Mouse (Mus musculus) forebrain, embryonic 12.5 days (tissue): ENCODE data around the gene Zzz3. TPM values are rescaled to one million over a fixed set of nuclear protein-coding genes. Genes with fewer than 3 reads are reported as not detected.

Experiments
- ATAC-seq: fragments of 200-750 bp; cut with Nextera tagmentation; 2 replicates; pipeline ENCODE4 v1.8.0; 2017; ENCODE audit warnings: moderate TSS enrichment; ENCODE audit not compliant: low FRiP score
- H3K27ac ChIP-seq: fragments of 300-500 bp; sonication (generic); 2 replicates; pipeline ENCODE4 v1.5.1; 2016; ENCODE audit warnings: mild to moderate bottlenecking
- H3K27me3 ChIP-seq: fragments of 300-500 bp; sonication (generic); 2 replicates; pipeline ENCODE4 v1.6.1; 2016; ENCODE audit warnings: mild to moderate bottlenecking
- H3K36me3 ChIP-seq: fragments of 300-500 bp; sonication (generic); replicated peaks from 2 replicates; pipeline ENCODE4 v1.6.1; 2016; ENCODE audit warnings: mild to moderate bottlenecking
- H3K4me1 ChIP-seq: fragments of 300-500 bp; sonication (generic); 2 replicates; pipeline ENCODE4 v1.6.1; 2016
- H3K4me2 ChIP-seq: fragments of 300-500 bp; sonication (generic); 2 replicates; pipeline ENCODE4 v1.6.1; 2016; ENCODE audit warnings: mild to moderate bottlenecking, moderate library complexity
- H3K4me3 ChIP-seq: fragments of 300-500 bp; sonication (generic); replicated peaks from 2 replicates; pipeline ENCODE4 v1.5.1; 2016; ENCODE audit warnings: mild to moderate bottlenecking
- H3K9ac ChIP-seq: fragments of 300-500 bp; sonication (generic); 2 replicates; pipeline ENCODE4 v1.6.1; 2016; ENCODE audit warnings: mild to moderate bottlenecking
- H3K9me3 ChIP-seq: fragments of 300-500 bp; sonication (generic); 2 replicates; pipeline ENCODE4 v1.6.1; 2016
- WGBS: fragments of 180-500 bp; shearing (Covaris S2); methylation state at CpG from one replicate; pipeline ENCODE4 v1.1.7; 2016; 5-methylcytosine and 5-hydroxymethylcytosine counted together
- polyA plus RNA-seq: library from polyadenylated mRNA; unstranded; fragments of >200 nt; fragmentation: Nextera tagmentation; extraction: Ambion mirVana; gene quantifications from 2 replicates; pipeline ENCODE4 v1.2.1, GENCODE M21; 2016

Zzz3 gene
- polyA plus RNA-seq, 1 experiment from 2014 or later, result 51.7 TPM

- Histone ChIP-seq H3K27me3 (no peaks in the 10 kb centered on the region), H3K9ac (no peak overlapping the region), H3K9me3 (no peaks in the 10 kb centered on the region), H3K4me3 (no peak overlapping the region), H3K4me2 (no peak overlapping the region), H3K27ac (no peak overlapping the region), H3K36me3 (peaks cover 50% of the 10 kb centered on the region), H3K4me1 (peaks cover 3% of the 10 kb centered on the region; the same call in 1 of the 2 replicates)
- 88% methylated on average over 7 of the region's 7 CpGs for WGBS
- ATAC-seq, result no peak
These were observed 36.1 kb upstream of the Zzz3 start for GRCm38 (mm10) chr3:152359151-152359550.

- Histone ChIP-seq H3K4me1 (no peaks in the 10 kb centered on the region), H3K4me3 (no peak overlapping the region), H3K9me3 (no peaks in the 10 kb centered on the region), H3K36me3 (peaks cover 83% of the 10 kb centered on the region), H3K9ac (no peak overlapping the region), H3K27ac (no peak overlapping the region), H3K27me3 (no peaks in the 10 kb centered on the region), H3K4me2 (no peak overlapping the region)
- ATAC-seq, result no peak
- 92% methylated on average over 2 of the region's 2 CpGs for WGBS
These were observed 31.1 kb upstream of the Zzz3 start for GRCm38 (mm10) chr3:152364181-152364580.

- Histone ChIP-seq H3K9me3 (no peaks in the 10 kb centered on the region), H3K4me2 (no peak overlapping the region), H3K27me3 (no peaks in the 10 kb centered on the region), H3K36me3 (peaks cover 72% of the 10 kb centered on the region), H3K4me3 (no peak overlapping the region), H3K27ac (no peak overlapping the region), H3K4me1 (no peaks in the 10 kb centered on the region), H3K9ac (no peak overlapping the region)
- ATAC-seq, result no peak
- 92% methylated on average over 4 of the region's 4 CpGs for WGBS
These were observed 19.2 kb upstream of the Zzz3 start for GRCm38 (mm10) chr3:152376063-152376462.

- Histone ChIP-seq H3K36me3 (peaks cover 61% of the 10 kb centered on the region), H3K27me3 (no peaks in the 10 kb centered on the region), H3K4me2 (no peak overlapping the region), H3K4me3 (no peak overlapping the region), H3K27ac (no peak overlapping the region), H3K4me1 (no peaks in the 10 kb centered on the region), H3K9me3 (no peaks in the 10 kb centered on the region), H3K9ac (no peak overlapping the region)
- ATAC-seq, result no peak
- WGBS, result 79% methylated on average over 11 of the region's 11 CpGs
These were observed 11.2 kb upstream of the Zzz3 start for GRCm38 (mm10) chr3:152384106-152384505.

- peaks cover 25% of the 10 kb centered on the region for H3K4me1 ChIP-seq
- no peaks in the 10 kb centered on the region for H3K9me3 ChIP-seq
- H3K36me3 ChIP-seq, result 0 out of 2 replicates have a peak, but pooled peaks cover 7% of the 10 kb centered on the region
- no peaks in the 10 kb centered on the region for H3K27me3 ChIP-seq
- peak; percentile 90 for ATAC-seq
- peak overlapping the region; percentile 99 for H3K27ac ChIP-seq
- WGBS, result 0% methylated on average over 51 of the region's 102 CpGs
- peak overlapping the region; percentile 82 for H3K4me3 ChIP-seq
- peak overlapping the region; percentile 79 for H3K4me2 ChIP-seq
- peak overlapping the region; percentile 94 for H3K9ac ChIP-seq
These were observed 1.2 kb downstream of the Zzz3 start for GRCm38 (mm10) chr3:152396278-152396987.

GRCm38 (mm10) chr3:152396988-152397314, 1.7 kb downstream of the Zzz3 start:
- peak overlapping the region; percentile 79 for H3K4me2 ChIP-seq
- WGBS, result 2% methylated on average over 10 of the region's 10 CpGs
- 0 out of 2 replicates have a peak, but pooled peaks cover 4% of the 10 kb centered on the region for H3K36me3 ChIP-seq
- no peak; the same call in 1 of the 2 replicates for ATAC-seq
- H3K9me3 ChIP-seq, result no peaks in the 10 kb centered on the region
- peak overlapping the region; percentile 99 for H3K27ac ChIP-seq
- peak overlapping the region; percentile 94 for H3K9ac ChIP-seq
- peaks cover 27% of the 10 kb centered on the region for H3K4me1 ChIP-seq
- H3K27me3 ChIP-seq, result no peaks in the 10 kb centered on the region
- peak overlapping the region; percentile 82 for H3K4me3 ChIP-seq

- Histone ChIP-seq H3K4me2 (peak overlapping the region; percentile 79), H3K27ac (peak overlapping the region; percentile 99), H3K4me1 (peaks cover 32% of the 10 kb centered on the region), H3K36me3 (no peaks in the 10 kb centered on the region), H3K9me3 (no peaks in the 10 kb centered on the region), H3K4me3 (peak overlapping the region; percentile 82), H3K27me3 (no peaks in the 10 kb centered on the region), H3K9ac (peak overlapping the region; percentile 94)
- no peak for ATAC-seq
- 64% methylated on average over 9 of the region's 9 CpGs for WGBS
These were observed 2.2 kb downstream of the Zzz3 start for GRCm38 (mm10) chr3:152397335-152397940.

GRCm38 (mm10) chr3:152400441-152400840, 5.2 kb downstream of the Zzz3 start:
- 92% methylated on average over 5 of the region's 5 CpGs for WGBS

GRCm38 (mm10) chr3:152400875-152401274, 5.6 kb downstream of the Zzz3 start:
- Histone ChIP-seq H3K9me3 (no peaks in the 10 kb centered on the region), H3K27me3 (no peaks in the 10 kb centered on the region), H3K27ac (no peak overlapping the region), H3K9ac (no peak overlapping the region), H3K4me1 (peaks cover 22% of the 10 kb centered on the region), H3K4me3 (no peak overlapping the region), H3K36me3 (no peaks in the 10 kb centered on the region), H3K4me2 (no peak overlapping the region)
- ATAC-seq, result no peak
- 88% methylated on average over 3 of the region's 3 CpGs for WGBS

More at GRCm38 (mm10) chr3:152400441-152400840, 5.2 kb downstream of the Zzz3 start:
- H3K27ac ChIP-seq, result no peak overlapping the region
- ATAC-seq, result no peak
- H3K9ac ChIP-seq, result no peak overlapping the region
- no peak overlapping the region for H3K4me2 ChIP-seq
- H3K4me1 ChIP-seq, result peaks cover 22% of the 10 kb centered on the region
- H3K4me3 ChIP-seq, result no peak overlapping the region
- H3K27me3 ChIP-seq, result no peaks in the 10 kb centered on the region
- no peaks in the 10 kb centered on the region for H3K36me3 ChIP-seq
- H3K9me3 ChIP-seq, result no peaks in the 10 kb centered on the region

GRCm38 (mm10) chr3:152401964-152402670, 6.8 kb downstream of the Zzz3 start:
- H3K9ac ChIP-seq, result no peak overlapping the region
- no peaks in the 10 kb centered on the region for H3K9me3 ChIP-seq
- no peaks in the 10 kb centered on the region for H3K27me3 ChIP-seq
- H3K4me1 ChIP-seq, result peaks cover 19% of the 10 kb centered on the region
- no peak overlapping the region for H3K4me2 ChIP-seq
- no peak overlapping the region for H3K27ac ChIP-seq
- H3K4me3 ChIP-seq, result no peak overlapping the region
- 90% methylated on average over 7 of the region's 7 CpGs for WGBS
- no peaks in the 10 kb centered on the region for H3K36me3 ChIP-seq
- ATAC-seq, result no peak

- Histone ChIP-seq H3K9me3 (no peaks in the 10 kb centered on the region), H3K4me1 (peaks cover 14% of the 10 kb centered on the region), H3K4me2 (no peak overlapping the region), H3K9ac (no peak overlapping the region), H3K4me3 (no peak overlapping the region), H3K36me3 (no peaks in the 10 kb centered on the region), H3K27me3 (no peaks in the 10 kb centered on the region), H3K27ac (no peak overlapping the region)
- no peak for ATAC-seq
- 91% methylated on average over 3 of the region's 3 CpGs for WGBS
These were observed 7.4 kb downstream of the Zzz3 start for GRCm38 (mm10) chr3:152402671-152403066.

GRCm38 (mm10) chr3:152403827-152404226, 8.6 kb downstream of the Zzz3 start:
- H3K9me3 ChIP-seq, result no peaks in the 10 kb centered on the region
- H3K27me3 ChIP-seq, result no peaks in the 10 kb centered on the region
- peaks cover 11% of the 10 kb centered on the region; the same call in 1 of the 2 replicates for H3K4me1 ChIP-seq
- no peak overlapping the region for H3K4me2 ChIP-seq
- 76% methylated on average over 2 of the region's 2 CpGs for WGBS
- H3K27ac ChIP-seq, result no peak overlapping the region
- no peak overlapping the region for H3K4me3 ChIP-seq
- no peak overlapping the region for H3K9ac ChIP-seq
- ATAC-seq, result no peak
- H3K36me3 ChIP-seq, result no peaks in the 10 kb centered on the region
